Mouse (Mus musculus) lung, postnatal 0 days (tissue): ENCODE results near the gene Aff3.

ENCODE experiments used
- CTCF ChIP-seq: IDR thresholded peaks from 2 replicates; pipeline ENCODE4 v1.5.1; 2016; ENCODE audit warnings: antibody characterized with exemption, mild to moderate bottlenecking
- EP300 ChIP-seq: IDR thresholded peaks from 2 replicates; pipeline ENCODE4 v1.6.1; 2016; ENCODE audit warnings: antibody characterized with exemption, mild to moderate bottlenecking, control low read depth

- TF ChIP-seq EP300 (no peak), CTCF (no peak)
Measured at GRCm38 (mm10) chr1:38213377-38213776, 451.4 kb downstream of the Aff3 start.
